Mouse (Mus musculus): ENCODE results near the gene Rbbp6.

Rbbp6 gene

DNA sequence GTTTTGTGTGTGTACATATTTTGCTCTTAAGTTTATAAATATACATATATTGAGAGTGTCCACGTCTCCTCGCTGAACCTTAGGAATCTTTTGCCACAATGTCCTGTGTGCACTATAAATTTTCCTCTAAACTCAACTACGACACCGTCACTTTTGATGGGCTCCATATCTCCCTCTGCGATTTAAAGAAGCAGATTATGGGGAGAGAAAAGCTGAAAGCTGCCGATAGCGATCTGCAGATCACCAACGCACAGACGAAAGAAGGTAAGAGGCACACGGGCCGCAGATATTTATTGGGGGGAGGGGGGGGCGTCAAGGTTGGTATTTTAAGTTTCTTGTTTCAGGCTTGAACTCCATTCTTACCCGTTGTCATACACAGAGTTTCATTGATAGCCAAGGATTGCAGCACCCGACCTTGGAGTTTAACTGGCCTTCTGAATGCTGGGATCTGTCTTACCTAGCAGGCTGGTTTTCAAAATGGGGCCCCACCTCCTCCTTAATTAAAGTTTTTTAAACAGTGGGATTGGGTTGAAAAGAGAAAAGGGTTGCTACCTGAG, 5.5 kb downstream of the Rbbp6 start:
- DNase-seq (ENCODE audit: low read depth, low spot score) = no peak

DNA sequence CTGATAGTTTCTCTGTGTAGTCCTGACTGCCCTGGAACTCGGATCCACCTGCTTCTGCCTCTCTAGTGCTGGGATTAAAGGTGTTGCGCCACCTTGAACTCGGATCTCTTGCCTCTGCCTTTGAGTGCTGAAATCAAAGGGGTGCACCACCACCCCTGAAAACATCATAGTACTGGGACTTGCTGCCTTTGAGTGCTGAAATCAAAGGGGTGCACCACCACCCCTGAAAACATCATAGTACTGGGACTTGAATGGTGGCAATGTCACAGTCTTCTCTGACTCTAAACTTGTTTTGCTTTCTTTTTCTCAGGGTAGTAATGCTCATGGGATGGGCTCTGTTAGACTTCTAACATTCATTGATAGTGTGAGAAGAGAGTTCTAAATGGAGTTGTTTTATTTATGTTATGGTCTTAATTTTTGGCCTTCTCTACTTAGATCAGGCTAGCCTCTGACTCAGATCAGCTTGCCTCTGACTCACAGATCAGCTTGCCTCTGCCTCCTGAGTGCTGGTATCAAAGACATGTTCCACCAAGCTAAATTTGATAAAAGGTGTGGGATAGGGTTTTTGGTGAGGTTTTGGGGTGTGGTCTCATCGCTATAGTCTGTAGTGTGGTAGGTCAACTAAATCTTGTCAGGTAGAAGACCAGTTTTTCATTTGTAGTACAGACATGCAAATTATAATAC, 6.7 kb downstream of the Rbbp6 start:
- no peak for DNase-seq (ENCODE audit: low read depth, low spot score)

DNA sequence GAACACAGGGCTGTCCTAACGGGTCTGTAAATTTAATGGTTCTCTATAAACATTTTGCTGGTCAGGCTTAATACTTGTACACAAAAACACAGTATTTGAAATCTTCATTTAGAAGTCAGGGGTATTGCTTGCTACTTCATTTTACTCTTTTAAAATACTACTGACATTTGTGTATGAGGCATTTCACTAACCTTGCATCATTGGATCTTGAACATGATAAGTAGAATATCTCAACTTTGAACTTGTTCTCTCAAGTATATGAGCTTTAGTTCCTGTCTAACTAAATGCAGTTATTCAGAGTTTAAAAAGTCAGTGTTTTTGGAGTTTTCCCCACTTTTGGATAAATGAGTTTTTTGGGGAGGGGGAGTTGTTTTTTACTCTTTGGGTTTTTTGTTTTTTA, 14.0 kb downstream of the Rbbp6 start:
- DNase-seq (ENCODE audit: low read depth, low spot score) = no peak

DNA sequence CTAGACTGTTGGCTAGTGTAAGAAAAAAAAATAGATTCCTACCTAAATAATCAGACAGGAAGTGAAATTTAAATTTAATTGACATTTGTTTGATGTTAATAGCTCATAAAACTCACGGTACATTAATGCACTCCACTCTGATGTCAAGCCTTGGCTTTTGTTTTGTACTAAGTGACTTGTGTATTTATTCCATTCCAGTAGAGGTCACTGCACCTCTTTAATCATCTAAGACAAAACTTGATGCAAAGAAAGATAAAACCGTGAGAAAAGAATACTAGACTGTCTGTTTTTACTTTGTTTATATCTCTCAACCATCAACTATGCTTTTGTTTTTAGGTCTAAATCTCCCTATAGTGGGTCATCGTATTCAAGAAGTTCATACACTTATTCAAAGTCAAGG, 32.7 kb downstream of the Rbbp6 start:
- DNase-seq (ENCODE audit: low read depth, low spot score) = no peak

DNA sequence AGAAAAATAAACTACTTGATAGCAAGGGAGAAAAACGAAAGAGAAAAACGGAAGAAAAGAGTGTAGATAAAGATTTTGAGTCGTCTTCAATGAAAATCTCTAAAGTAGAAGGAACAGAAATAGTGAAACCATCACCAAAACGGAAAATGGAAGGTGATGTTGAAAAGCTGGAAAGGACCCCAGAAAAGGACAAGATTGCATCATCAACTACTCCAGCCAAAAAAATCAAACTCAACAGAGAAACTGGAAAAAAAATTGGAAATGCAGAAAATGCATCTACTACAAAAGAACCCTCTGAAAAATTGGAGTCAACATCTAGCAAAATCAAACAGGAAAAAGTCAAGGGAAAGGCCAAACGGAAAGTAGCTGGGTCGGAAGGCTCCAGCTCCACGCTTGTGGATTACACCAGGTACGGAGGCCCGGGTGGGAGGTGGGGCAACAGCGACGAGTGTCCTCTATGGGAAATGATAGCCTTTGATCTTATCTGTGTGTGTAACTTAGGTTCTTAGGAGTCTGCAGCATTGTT, 34.4 kb downstream of the Rbbp6 start:
- DNase-seq (ENCODE audit: low read depth, low spot score) = no peak

DNA sequence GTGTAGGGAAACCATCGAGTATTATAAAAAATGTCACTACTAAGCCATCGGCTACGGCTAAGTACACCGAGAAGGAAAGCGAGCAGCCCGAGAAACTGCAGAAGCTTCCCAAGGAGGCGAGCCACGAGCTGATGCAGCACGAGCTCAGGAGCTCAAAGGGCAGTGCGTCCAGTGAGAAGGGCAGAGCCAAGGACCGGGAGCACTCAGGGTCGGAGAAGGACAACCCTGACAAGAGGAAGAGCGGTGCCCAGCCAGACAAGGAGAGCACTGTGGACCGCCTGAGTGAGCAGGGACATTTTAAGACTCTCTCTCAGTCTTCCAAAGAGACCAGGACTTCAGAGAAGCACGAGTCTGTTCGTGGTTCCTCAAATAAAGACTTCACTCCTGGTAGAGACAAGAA, 35.3 kb downstream of the Rbbp6 start:
- DNase-seq (ENCODE audit: low read depth, low spot score) = no peak

DNA sequence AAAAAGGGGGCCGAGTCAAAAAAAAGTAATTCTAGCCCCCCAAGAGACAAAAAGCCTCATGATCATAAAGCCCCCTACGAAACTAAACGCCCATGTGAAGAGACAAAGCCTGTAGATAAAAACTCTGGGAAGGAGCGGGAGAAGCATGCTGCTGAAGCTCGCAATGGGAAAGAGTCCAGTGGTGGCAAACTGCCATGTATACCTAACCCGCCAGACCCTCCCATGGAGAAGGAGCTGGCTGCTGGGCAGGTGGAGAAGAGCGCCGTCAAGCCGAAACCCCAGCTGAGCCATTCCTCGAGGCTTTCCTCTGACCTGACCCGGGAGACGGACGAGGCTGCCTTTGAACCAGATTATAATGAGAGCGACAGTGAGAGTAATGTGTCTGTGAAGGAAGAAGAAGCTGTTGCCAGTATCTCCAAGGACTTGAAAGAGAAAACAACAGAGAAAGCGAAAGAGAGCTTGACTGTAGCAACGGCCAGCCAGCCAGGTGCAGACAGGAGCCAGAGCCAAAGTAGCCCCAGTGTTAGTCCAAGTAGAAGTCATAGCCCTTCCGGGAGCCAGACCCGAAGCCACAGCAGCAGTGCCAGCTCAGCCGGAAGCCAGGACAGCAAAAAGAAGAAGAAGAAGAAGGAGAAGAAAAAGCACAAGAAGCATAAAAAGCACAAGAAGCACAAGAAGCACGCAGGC, 36.0 kb downstream of the Rbbp6 start:
- DNase-seq (ENCODE audit: low read depth, low spot score) = no peak

DNA sequence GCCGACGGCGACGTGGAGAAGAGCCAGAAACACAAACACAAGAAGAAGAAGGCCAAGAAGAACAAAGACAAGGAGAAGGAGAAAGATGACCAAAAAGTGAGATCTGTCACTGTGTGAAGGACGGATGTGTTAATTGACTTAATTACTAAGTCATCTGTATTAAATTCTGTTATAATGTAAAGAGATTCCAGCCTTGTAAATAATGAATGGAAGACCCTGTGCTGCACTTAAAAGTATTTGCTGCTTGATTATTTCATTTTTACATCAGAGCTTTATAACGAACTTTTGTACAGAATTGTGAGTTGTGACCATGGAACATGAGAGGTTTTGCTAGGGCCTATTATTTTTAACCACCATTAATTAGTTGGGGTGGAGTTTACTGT, 36.5 kb downstream of the Rbbp6 start:
- no peak for DNase-seq (ENCODE audit: low read depth, low spot score)

DNA sequence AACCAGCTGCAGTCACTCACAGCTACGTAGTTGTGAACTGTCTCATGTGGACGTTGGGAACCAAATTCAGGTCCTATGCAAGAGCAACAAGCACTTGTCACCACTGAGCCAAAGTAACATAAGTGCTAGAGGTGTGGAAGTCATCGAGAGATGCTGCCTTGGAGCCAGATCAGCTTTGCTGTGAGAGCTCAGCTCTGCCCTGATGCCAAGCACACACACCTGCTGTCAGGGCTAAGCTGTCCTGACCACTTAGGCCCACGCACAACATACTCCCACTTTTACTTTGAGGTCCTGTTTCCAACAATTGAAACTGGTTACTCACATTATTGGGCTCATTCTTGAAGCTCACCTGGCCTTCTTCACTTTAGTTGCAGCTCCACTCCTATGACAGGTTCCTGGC, 37.7 kb downstream of the Rbbp6 start:
- no peak for DNase-seq (ENCODE audit: low read depth, low spot score)

DNA sequence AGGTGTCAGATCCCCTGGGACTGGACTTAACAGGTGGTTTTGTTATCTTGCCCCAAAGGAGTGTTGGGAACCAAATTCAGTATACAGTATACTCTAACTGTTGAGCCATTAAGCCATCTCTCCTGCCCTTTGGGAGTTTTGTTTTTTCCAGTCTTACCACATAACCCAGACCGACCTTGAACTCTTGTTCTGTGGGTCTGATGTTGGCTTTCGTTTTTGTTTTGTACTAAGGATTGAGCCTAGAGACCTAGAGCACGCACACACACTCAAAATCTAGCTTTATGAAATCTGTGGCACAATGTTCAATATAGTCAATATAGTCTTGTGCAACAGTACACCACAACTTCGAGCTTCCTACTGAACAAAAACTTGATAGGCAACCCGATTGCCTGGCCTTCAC, 39.0 kb downstream of the Rbbp6 start:
- no peak for DNase-seq (ENCODE audit: low read depth, low spot score)

DNA sequence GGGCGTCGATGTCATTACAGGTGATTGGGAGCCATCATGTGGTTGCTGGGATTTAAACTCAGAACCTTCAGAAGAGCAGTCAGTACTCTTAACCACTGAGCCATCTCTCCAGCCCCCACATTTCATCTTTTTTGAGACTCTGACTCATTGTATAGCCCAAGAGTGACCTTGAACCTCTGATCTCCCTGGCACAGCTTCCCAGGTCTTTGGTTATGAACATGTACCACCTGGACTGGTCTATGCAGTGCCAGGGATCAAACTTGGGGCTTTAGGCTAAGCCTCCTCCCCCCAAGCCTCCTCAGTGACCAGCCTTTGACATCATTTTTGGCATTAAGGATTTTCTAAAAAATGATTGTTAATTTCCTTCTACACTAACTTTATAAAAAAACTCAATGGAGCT, 40.8 kb downstream of the Rbbp6 start:
- no peak for DNase-seq (ENCODE audit: low read depth, low spot score)

DNA sequence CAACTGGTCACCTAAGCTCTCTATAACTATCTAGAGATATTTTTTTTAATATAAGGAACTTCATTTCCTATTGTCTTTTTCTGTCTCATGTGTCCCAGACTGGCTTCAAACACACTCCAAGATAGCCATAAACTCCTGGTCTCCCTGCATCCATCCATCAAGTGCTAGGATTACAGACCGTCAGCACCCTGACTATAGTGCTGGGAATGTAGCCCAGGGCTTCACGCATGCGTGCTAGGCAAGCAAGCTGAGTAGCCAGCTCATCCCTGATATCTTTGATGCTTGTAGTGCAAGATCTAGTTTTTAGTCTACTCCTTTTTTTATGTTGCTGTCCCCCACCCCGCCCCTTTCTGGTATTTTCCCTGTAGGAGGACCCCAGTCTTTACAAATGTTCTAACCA, 42.3 kb downstream of the Rbbp6 start:
- no peak for DNase-seq (ENCODE audit: low read depth, low spot score)

DNA sequence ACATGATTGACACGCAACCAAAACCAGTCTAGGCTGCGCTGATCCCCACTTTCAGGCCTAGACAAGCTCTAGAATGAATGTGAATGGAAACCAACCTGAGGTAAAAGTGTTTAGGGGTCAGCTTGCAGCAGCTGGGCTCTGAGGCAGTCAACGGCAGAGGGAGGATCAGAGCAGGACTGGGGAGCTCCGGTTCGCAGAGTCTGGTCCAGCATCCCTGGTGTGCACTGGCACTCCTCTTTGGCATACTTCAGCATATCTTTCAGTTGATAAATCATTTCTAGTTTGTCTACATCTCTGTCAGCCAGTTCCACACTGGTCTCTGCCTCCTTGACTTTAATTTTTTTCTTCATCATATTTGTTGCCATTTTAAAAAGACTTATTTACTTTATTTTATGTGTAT, 48.0 kb downstream of the Rbbp6 start:
- no peak for DNase-seq (ENCODE audit: low read depth, low spot score)

DNA sequence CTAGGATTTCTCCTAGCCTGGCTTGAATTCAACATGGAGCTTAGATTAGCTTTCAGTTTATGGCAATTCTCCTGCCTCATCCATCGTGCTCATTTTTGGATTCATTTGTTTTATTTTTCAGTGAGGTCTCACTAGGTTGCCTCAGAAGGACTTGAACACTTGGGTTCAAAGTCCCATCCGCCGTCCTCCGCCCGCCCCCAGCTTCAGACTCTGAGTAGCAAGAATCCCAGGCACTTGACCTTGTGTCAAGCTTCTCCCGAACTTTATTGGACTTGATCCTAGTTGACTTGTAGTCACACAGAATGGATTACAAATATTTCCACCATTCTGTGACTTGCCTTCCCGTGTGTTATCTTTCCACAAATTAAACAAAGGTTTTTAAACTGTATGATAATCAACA, 49.2 kb downstream of the Rbbp6 start:
- DNase-seq (ENCODE audit: low read depth, low spot score) = no peak

DNA sequence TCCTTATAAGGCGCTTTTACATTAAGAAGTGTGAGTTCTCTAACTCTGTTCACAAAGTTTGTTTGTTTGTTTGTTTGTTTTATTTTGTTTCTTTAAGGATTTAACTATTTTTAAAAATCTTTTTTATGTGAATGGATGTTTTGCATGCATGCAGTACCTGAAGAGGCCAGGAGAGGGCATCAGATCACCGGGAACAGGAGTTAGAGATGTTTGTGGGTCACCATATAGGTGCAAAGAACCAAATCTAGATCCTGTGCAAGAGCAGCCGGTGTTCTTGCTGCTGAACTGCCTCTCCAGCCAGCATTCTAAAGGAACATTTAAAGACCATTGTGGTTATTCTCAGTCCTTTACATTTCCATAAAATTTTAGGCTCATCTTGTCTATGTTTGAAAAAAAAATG, 52.1 kb downstream of the Rbbp6 start:
- peak; percentile 57 for DNase-seq (ENCODE audit: low read depth, low spot score)

DNA sequence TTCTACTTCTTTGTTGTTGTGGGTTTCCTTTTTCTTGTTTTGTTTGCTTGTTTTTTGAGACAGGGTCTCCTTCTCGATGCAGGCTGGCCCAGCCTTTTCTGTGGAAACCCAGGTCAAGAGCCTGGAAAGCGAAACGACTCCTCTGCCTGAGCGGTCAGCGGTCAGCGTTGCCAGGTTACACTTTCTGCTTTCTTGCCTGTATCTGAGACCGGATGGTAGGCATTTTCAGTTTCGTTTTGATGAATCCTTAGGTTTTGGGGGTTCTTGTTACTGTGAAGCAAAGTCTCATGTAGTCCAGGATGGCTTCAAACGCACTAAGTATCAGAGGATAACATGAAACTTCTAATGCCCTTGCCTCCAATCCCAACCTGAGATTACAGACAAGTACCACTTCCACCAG, 59.6 kb downstream of the Rbbp6 start:
- no peak for DNase-seq (ENCODE audit: low read depth, low spot score)

DNA sequence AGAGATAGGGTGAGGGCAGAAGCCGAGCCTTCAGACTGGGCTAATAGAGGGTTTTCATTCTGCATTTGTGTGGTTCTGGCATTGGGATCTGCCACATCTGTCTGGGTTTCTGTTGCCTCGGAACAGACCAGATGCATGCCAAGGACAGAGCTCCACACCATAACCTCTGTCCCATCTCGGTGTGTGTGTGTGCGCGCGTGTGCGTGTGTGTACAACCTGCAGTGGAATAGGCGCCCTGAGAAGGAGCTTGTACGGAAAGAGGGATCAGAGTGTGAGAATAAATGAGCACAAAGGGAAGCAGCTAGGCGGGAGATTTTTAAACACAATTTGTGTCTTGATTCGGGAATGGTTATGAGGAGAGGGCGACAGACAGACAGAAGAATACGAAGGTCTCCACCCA, 64.8 kb downstream of the Rbbp6 start:
- DNase-seq (ENCODE audit: low read depth, low spot score) = no peak

DNA sequence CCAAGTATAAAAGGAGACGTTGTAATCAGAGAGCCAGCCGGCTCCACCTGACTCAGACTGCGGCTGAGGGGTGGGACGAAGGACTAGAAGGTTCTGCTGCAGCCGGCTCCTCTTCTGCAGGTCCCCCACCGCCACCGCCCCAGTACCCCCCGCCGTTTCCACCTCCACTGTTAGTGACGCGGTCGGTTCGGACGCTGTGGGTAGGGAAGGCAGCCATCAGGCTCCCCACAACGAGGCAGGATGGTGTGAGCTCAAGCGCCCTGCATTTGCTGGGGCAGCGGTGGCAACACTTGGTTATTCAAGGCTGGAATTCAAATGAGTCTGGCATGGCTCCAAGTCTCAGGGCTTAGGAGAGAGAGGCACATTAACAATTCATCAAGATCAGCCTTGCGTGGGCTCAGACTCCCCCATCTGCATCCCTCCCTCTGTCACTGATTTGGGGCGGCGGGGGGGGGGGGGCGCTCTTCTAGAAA, 65.3 kb downstream of the Rbbp6 start:
- DNase-seq (ENCODE audit: low read depth, low spot score) = peak; percentile 86

DNA sequence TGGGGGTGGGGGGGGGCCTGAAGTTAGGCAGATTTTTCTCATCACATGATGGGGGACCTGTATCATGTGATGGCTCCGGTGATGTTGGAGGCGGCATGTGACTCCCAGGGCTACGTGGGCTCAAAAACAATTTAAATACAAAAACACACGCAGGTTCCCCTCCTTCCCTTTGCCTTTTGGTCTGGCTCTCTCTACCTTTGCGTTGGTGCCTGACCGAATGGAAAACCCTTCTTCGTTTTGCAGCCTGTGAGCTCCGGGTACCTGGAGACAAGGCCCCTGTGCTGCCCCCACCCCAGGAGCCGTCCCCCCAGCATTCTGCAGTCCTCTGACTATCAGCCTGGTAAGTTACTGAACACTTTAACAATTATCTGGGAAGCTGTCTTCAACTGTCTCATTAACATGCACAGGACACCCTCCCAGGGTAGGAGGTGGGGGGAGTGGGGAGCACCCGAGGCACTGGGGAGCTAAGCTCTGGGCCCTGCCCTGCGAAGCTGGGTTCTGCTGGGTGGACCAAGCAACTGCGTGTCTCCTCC, 65.8 kb downstream of the Rbbp6 start:
- no peak for DNase-seq (ENCODE audit: low read depth, low spot score)

DNA sequence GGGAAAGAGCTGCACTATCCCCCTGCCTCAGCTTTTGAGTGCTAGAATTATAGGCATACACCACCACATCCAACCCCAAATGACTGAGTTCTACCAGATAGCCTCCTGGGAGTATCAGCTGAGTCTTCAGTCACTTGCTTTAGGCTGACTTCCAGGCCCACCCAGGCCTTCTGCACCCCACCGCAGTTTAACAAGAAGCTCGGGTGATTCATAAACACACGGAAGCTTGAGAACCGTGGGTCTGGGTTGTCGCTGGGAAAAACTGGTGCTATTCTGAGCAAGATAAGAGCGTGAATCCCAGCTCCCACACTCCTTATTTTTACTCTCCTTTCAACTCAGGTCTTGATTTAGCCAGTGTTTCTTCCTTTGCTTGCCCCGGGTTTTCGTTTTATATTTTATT, 69.8 kb downstream of the Rbbp6 start:
- DNase-seq (ENCODE audit: low read depth, low spot score) = no peak

DNA sequence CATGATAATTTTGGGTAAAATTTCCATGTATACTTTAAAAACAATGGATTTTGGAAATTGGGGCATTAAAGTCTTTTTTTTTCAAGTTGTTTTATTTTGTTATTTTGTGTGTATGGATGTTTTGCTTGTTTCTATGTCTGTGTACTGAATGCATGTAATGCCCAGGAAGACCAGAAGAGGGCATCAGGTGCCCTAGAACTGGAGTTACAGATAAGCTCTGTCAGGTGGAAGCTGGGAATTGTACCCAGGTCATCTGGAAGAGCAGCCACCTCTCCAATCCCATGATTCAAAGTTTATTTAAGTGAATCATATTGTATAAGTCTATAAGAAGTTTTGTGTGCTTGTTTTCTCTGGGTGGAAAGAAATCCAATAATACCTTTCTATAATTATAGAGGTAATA, 73.8 kb downstream of the Rbbp6 start:
- DNase-seq (ENCODE audit: low read depth, low spot score) = peak; percentile 80

DNA sequence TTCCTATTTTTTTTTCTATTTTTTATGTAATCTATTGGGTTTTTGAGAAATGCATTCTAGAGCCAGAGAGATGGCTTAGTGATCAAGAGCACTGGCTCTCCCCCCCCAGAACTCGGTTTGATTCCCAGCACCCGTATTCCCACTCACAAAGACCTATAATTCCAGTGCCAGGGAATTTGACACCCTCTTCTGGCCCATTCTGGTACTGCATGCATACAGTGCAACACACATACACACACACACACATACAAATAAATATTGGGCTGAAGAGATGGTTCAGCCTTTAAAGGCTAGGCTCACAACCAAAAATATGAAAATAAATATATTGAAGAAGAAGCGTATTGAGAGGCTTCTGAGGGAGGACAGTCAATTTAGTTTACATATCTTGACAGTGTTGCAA, 79.7 kb downstream of the Rbbp6 start:
- DNase-seq (ENCODE audit: low read depth, low spot score) = peak; percentile 44

Measured in ZHBTc4 (cell line).